Mouse (Mus musculus) spleen, adult 2 months (tissue): ENCODE results near the gene Mgat4c.

Experiments
- CTCF ChIP-seq: fragments of 200-500 bp; IDR thresholded peaks from 2 replicates; pipeline ENCODE4 v1.5.1; 2011; ENCODE audit warnings: mild to moderate bottlenecking, inconsistent platforms; ENCODE audit not compliant: insufficient read depth, insufficient read length, insufficient replicate concordance; ENCODE audit errors: extremely low read depth
- POLR2A ChIP-seq: fragments of 200-500 bp; IDR thresholded peaks from 2 replicates; pipeline ENCODE4 v1.6.1; 2011; ENCODE audit warnings: low read depth, low read length, inconsistent platforms

GRCm38 (mm10) chr10:101783161-101783744 is 102.0 kb downstream of the Mgat4c start:
- TF ChIP-seq CTCF (no peak), POLR2A (no peak)
